Mouse (Mus musculus) embryonic facial prominence, embryonic 11.5 days (tissue): ENCODE measurements around the gene Tat. TPM values are rescaled to one million over a fixed set of nuclear protein-coding genes. Genes with fewer than 3 reads are reported as not detected.

Experiments used
- ATAC-seq: fragments of 200-750 bp; cut with Nextera tagmentation; replicated peaks from 2 replicates; pipeline ENCODE4 v1.8.0; 2017; ENCODE audit warnings: low read depth; ENCODE audit not compliant: insufficient number of reproducible peaks, low FRiP score, low TSS enrichment
- DNase-seq: peaks from one replicate; pipeline ENCODE4 v3.0.0-alpha.2; 2015; ENCODE audit warnings: low spot score
- H3K27ac ChIP-seq: fragments of 300-500 bp; sonication (generic); replicated peaks from 2 replicates; pipeline ENCODE4 v1.5.1; 2014; ENCODE audit warnings: mild to moderate bottlenecking, low read depth, low read length, control low read depth
- H3K27me3 ChIP-seq: fragments of 300-500 bp; sonication (generic); 2 replicates; pipeline ENCODE4 v1.6.1; 2014; ENCODE audit warnings: mild to moderate bottlenecking, low read length, moderate library complexity, mixed read lengths; ENCODE audit not compliant: control insufficient read depth, insufficient read depth
- H3K36me3 ChIP-seq: fragments of 300-500 bp; sonication (generic); replicated peaks from 2 replicates; pipeline ENCODE4 v1.6.1; 2014; ENCODE audit warnings: low read depth, mild to moderate bottlenecking, low read length, moderate library complexity, mixed read lengths; ENCODE audit not compliant: control insufficient read depth, insufficient read depth
- H3K4me1 ChIP-seq: fragments of 300-500 bp; sonication (generic); 2 replicates; pipeline ENCODE4 v1.6.1; 2014; ENCODE audit warnings: low read length, mixed read lengths; ENCODE audit not compliant: control insufficient read depth, insufficient read depth
- H3K4me2 ChIP-seq: fragments of 300-500 bp; sonication (generic); 2 replicates; pipeline ENCODE4 v1.6.1; 2014; ENCODE audit warnings: low read depth, mild to moderate bottlenecking, control low read depth, low read length, moderate library complexity
- H3K4me3 ChIP-seq: fragments of 300-500 bp; sonication (generic); 2 replicates; pipeline ENCODE4 v1.5.1; 2014; ENCODE audit warnings: low read depth, low read length, control low read depth
- H3K9ac ChIP-seq: fragments of 300-500 bp; sonication (generic); replicated peaks from 2 replicates; pipeline ENCODE4 v1.6.1; 2014; ENCODE audit warnings: mild to moderate bottlenecking, control low read depth, low read length
- H3K9me3 ChIP-seq: fragments of 300-500 bp; sonication (generic); replicated peaks from 2 replicates; pipeline ENCODE4 v1.6.1; 2016; ENCODE audit warnings: mild to moderate bottlenecking, low read length, inconsistent platforms, mixed read lengths; ENCODE audit not compliant: control insufficient read depth
- WGBS: fragments of 180-500 bp; shearing (Covaris S2); extraction: QIAGEN DNeasy Blood & Tissue Kit; methylation state at CpG from one replicate; pipeline ENCODE4 v1.1.7; 2014; 5-methylcytosine and 5-hydroxymethylcytosine counted together
- polyA plus RNA-seq: library from polyadenylated mRNA; unstranded; fragments of >200 nt; fragmentation: Nextera tagmentation; extraction: Ambion mirVana; gene quantifications from 2 replicates; pipeline ENCODE4 v1.2.1, GENCODE M21; 2014

The Tat gene
- polyA plus RNA-seq, 1 experiment from 2014 or later, result not detected

- DNase-seq, result no peak
- H3K27ac ChIP-seq, result no peak overlapping the region
- H3K36me3 ChIP-seq, result no peaks in the 10 kb centered on the region
- H3K4me3 ChIP-seq, result no peak overlapping the region
- H3K9ac ChIP-seq, result no peak overlapping the region
- ATAC-seq, result no peak
- H3K4me2 ChIP-seq, result no peak overlapping the region
- H3K27me3 ChIP-seq, result no peaks in the 10 kb centered on the region
- no peaks in the 10 kb centered on the region for H3K9me3 ChIP-seq
- no peaks in the 10 kb centered on the region for H3K4me1 ChIP-seq
- 89% methylated on average over 7 of the region's 7 CpGs for WGBS
Measured at GRCm38 (mm10) chr8:109987776-109988175, 2.5 kb upstream of the Tat start.

GRCm38 (mm10) chr8:109989151-109989550 is 1.1 kb upstream of the Tat start:
- no peaks in the 10 kb centered on the region for H3K9me3 ChIP-seq
- H3K27ac ChIP-seq, result no peak overlapping the region
- DNase-seq (no peak), ATAC-seq (no peak)
- no peaks in the 10 kb centered on the region for H3K36me3 ChIP-seq
- 80% methylated on average over 8 of the region's 8 CpGs for WGBS
- no peaks in the 10 kb centered on the region for H3K4me1 ChIP-seq
- H3K9ac ChIP-seq, result no peak overlapping the region
- no peak overlapping the region for H3K4me2 ChIP-seq
- no peak overlapping the region for H3K4me3 ChIP-seq
- H3K27me3 ChIP-seq, result no peaks in the 10 kb centered on the region

- no peaks in the 10 kb centered on the region for H3K27me3 ChIP-seq
- WGBS, result 77% methylated on average over 5 of the region's 5 CpGs
- H3K4me2 ChIP-seq, result no peak overlapping the region
- H3K27ac ChIP-seq, result no peak overlapping the region
- no peaks in the 10 kb centered on the region for H3K36me3 ChIP-seq
- H3K9ac ChIP-seq, result no peak overlapping the region
- no peaks in the 10 kb centered on the region for H3K4me1 ChIP-seq
- DNase-seq, result no peak
- H3K9me3 ChIP-seq, result no peaks in the 10 kb centered on the region
- no peak overlapping the region for H3K4me3 ChIP-seq
- ATAC-seq, result no peak
Measured at GRCm38 (mm10) chr8:109992166-109992565, 1.9 kb downstream of the Tat start.

GRCm38 (mm10) chr8:109992951-109993350 is 2.7 kb downstream of the Tat start:
- H3K9ac ChIP-seq, result no peak overlapping the region
- ATAC-seq (no peak), DNase-seq (no peak)
- H3K36me3 ChIP-seq, result no peaks in the 10 kb centered on the region
- no peaks in the 10 kb centered on the region for H3K9me3 ChIP-seq
- no peak overlapping the region for H3K27ac ChIP-seq
- H3K4me2 ChIP-seq, result no peak overlapping the region
- no peaks in the 10 kb centered on the region for H3K27me3 ChIP-seq
- WGBS, result 77% methylated on average over 1 of the region's 1 CpGs
- no peak overlapping the region for H3K4me3 ChIP-seq
- H3K4me1 ChIP-seq, result no peaks in the 10 kb centered on the region

- no peak overlapping the region for H3K4me2 ChIP-seq
- H3K4me3 ChIP-seq, result no peak overlapping the region
- DNase-seq (no peak), ATAC-seq (no peak)
- H3K9me3 ChIP-seq, result no peaks in the 10 kb centered on the region
- H3K36me3 ChIP-seq, result no peaks in the 10 kb centered on the region
- no peaks in the 10 kb centered on the region for H3K27me3 ChIP-seq
- H3K4me1 ChIP-seq, result no peaks in the 10 kb centered on the region
- no peak overlapping the region for H3K27ac ChIP-seq
- H3K9ac ChIP-seq, result no peak overlapping the region
- 93% methylated on average over 9 of the region's 9 CpGs for WGBS
Measured at GRCm38 (mm10) chr8:109997381-109997780, 7.1 kb downstream of the Tat start.

GRCm38 (mm10) chr8:109998066-109998465 is 7.8 kb downstream of the Tat start:
- DNase-seq (no peak), ATAC-seq (no peak)
- no peaks in the 10 kb centered on the region for H3K36me3 ChIP-seq
- no peaks in the 10 kb centered on the region for H3K9me3 ChIP-seq
- H3K4me1 ChIP-seq, result no peaks in the 10 kb centered on the region
- H3K27ac ChIP-seq, result no peak overlapping the region
- WGBS, result 79% methylated on average over 7 of the region's 7 CpGs
- H3K9ac ChIP-seq, result no peak overlapping the region
- H3K27me3 ChIP-seq, result no peaks in the 10 kb centered on the region
- H3K4me3 ChIP-seq, result no peak overlapping the region
- no peak overlapping the region for H3K4me2 ChIP-seq

- DNase-seq, result no peak
- WGBS, result 87% methylated on average over 10 of the region's 10 CpGs
- no peak for ATAC-seq
Measured at GRCm38 (mm10) chr8:109999974-110000373, 9.7 kb downstream of the Tat start.

GRCm38 (mm10) chr8:110002953-110003352 is 12.7 kb downstream of the Tat start:
- H3K36me3 ChIP-seq, result no peaks in the 10 kb centered on the region
- H3K4me3 ChIP-seq, result no peak overlapping the region
- 31% methylated on average over 9 of the region's 9 CpGs for WGBS
- DNase-seq (peak; percentile 53), ATAC-seq (no peak)
- no peak overlapping the region for H3K27ac ChIP-seq
- H3K27me3 ChIP-seq, result no peaks in the 10 kb centered on the region
- no peaks in the 10 kb centered on the region for H3K9me3 ChIP-seq
- no peak overlapping the region for H3K9ac ChIP-seq
- H3K4me2 ChIP-seq, result no peak overlapping the region
- H3K4me1 ChIP-seq, result no peaks in the 10 kb centered on the region

More at GRCm38 (mm10) chr8:109999974-110000373, 9.7 kb downstream of the Tat start:
- H3K4me3 ChIP-seq, result no peak overlapping the region
- no peak overlapping the region for H3K4me2 ChIP-seq
- H3K36me3 ChIP-seq, result no peaks in the 10 kb centered on the region
- H3K9ac ChIP-seq, result no peak overlapping the region
- no peak overlapping the region for H3K27ac ChIP-seq
- H3K9me3 ChIP-seq, result no peaks in the 10 kb centered on the region
- no peaks in the 10 kb centered on the region for H3K4me1 ChIP-seq
- no peaks in the 10 kb centered on the region for H3K27me3 ChIP-seq
